Mouse (Mus musculus) neural tube, embryonic 11.5 days (tissue): ENCODE measurements around the gene Acot4. TPM values are rescaled to one million over a fixed set of nuclear protein-coding genes. Genes with fewer than 3 reads are reported as not detected.
"Not testable (repeated sequence)": the region's sequence is repeated elsewhere in the genome, so short reads cannot be mapped to it uniquely, and the experiment has no call there.

Source experiments
- ATAC-seq: fragments of 200-750 bp; cut with Nextera tagmentation; 2 replicates; pipeline ENCODE4 v1.8.0; 2017; ENCODE audit warnings: moderate number of reproducible peaks, mild to moderate bottlenecking, moderate TSS enrichment, moderate library complexity; ENCODE audit not compliant: insufficient read depth, low FRiP score, low TSS enrichment
- DNase-seq: peaks from one replicate; pipeline ENCODE4 v3.0.0-alpha.2; 2015; ENCODE audit warnings: low spot score
- H3K27ac ChIP-seq: fragments of 300-500 bp; sonication (generic); 2 replicates; pipeline ENCODE4 v1.5.1; 2014; ENCODE audit warnings: low read depth, mild to moderate bottlenecking, low read length
- H3K27me3 ChIP-seq: fragments of 300-500 bp; sonication (generic); 2 replicates; pipeline ENCODE4 v1.6.1; 2014; ENCODE audit warnings: mild to moderate bottlenecking, low read length, mixed read lengths; ENCODE audit not compliant: control insufficient read depth, insufficient read depth
- H3K36me3 ChIP-seq: fragments of 300-500 bp; sonication (generic); 2 replicates; pipeline ENCODE4 v1.6.1; 2014; ENCODE audit warnings: mild to moderate bottlenecking, low read length, moderate library complexity, mixed read lengths; ENCODE audit not compliant: control insufficient read depth, insufficient read depth
- H3K4me1 ChIP-seq: fragments of 300-500 bp; sonication (generic); 2 replicates; pipeline ENCODE4 v1.6.1; 2014; ENCODE audit warnings: low read length, mixed read lengths; ENCODE audit not compliant: control insufficient read depth, insufficient read depth
- H3K4me2 ChIP-seq: fragments of 300-500 bp; sonication (generic); 2 replicates; pipeline ENCODE4 v1.6.1; 2014; ENCODE audit warnings: low read depth, mild to moderate bottlenecking, moderate library complexity
- H3K4me3 ChIP-seq: fragments of 300-500 bp; sonication (generic); 2 replicates; pipeline ENCODE4 v1.5.1; 2014; ENCODE audit warnings: low read depth, low read length
- H3K9ac ChIP-seq: fragments of 300-500 bp; sonication (generic); 2 replicates; pipeline ENCODE4 v1.6.1; 2014; ENCODE audit warnings: mild to moderate bottlenecking, low read length
- H3K9me3 ChIP-seq: fragments of 300-500 bp; sonication (generic); 2 replicates; pipeline ENCODE4 v1.6.1; 2016; ENCODE audit warnings: low read length; ENCODE audit not compliant: control insufficient read depth
- WGBS: fragments of 180-500 bp; shearing (Covaris S2); extraction: QIAGEN DNeasy Blood & Tissue Kit; methylation state at CpG from one replicate; pipeline ENCODE4 v1.1.7; 2014; 5-methylcytosine and 5-hydroxymethylcytosine counted together
- polyA plus RNA-seq: library from polyadenylated mRNA; unstranded; fragments of >200 nt; fragmentation: Nextera tagmentation; extraction: Ambion mirVana; gene quantifications from 2 replicates; pipeline ENCODE4 v1.2.1, GENCODE M21; 2014

Gene Acot4
- polyA plus RNA-seq, 1 experiment from 2014 or later, result 0.13 TPM

GRCm38 (mm10) chr12:84008729-84009128 is 29.4 kb upstream of the Acot4 start:
- H3K9ac ChIP-seq, result no peak overlapping the region; the same call in 1 of the 2 replicates

GRCm38 (mm10) chr12:84009171-84009965 is 28.8 kb upstream of the Acot4 start, which contains the start of gene Acot1:
Acot1 (plus strand) TSS chr12:84009490.
- Histone ChIP-seq H3K4me2 (peak within 1 kb of the TSS; percentile 47), H3K4me3 (peak within 1 kb of the TSS; percentile 40), H3K9ac (peak within 1 kb of the TSS; percentile 59), H3K27ac (peak within 1 kb of the TSS; percentile 21; the same call in 1 of the 2 replicates), H3K4me1 (peaks cover 11% of the 10 kb centered on the region; the same call in 1 of the 2 replicates)
- H3K36me3 ChIP-seq, H3K9me3 ChIP-seq, H3K27me3 ChIP-seq: not testable (repeated sequence)
- under 1% methylated on average over 45 of the region's 70 CpGs for WGBS
- ATAC-seq (peak; percentile 95), DNase-seq (peak; percentile 79)

More at GRCm38 (mm10) chr12:84008729-84009128, 29.4 kb upstream of the Acot4 start:
- no peak for ATAC-seq
- DNase-seq, result no peak
- no peaks in the 10 kb centered on the region for H3K9me3 ChIP-seq
- H3K27ac ChIP-seq, result peak overlapping the region; percentile 21; the same call in 1 of the 2 replicates
- peaks cover 11% of the 10 kb centered on the region; the same call in 1 of the 2 replicates for H3K4me1 ChIP-seq
- peak overlapping the region; percentile 47; the same call in 1 of the 2 replicates for H3K4me2 ChIP-seq
- H3K36me3 ChIP-seq, result no peaks in the 10 kb centered on the region
- H3K27me3 ChIP-seq, result no peaks in the 10 kb centered on the region
- H3K4me3 ChIP-seq, result no peak overlapping the region
- 63% methylated on average over 8 of the region's 8 CpGs for WGBS

DNA sequence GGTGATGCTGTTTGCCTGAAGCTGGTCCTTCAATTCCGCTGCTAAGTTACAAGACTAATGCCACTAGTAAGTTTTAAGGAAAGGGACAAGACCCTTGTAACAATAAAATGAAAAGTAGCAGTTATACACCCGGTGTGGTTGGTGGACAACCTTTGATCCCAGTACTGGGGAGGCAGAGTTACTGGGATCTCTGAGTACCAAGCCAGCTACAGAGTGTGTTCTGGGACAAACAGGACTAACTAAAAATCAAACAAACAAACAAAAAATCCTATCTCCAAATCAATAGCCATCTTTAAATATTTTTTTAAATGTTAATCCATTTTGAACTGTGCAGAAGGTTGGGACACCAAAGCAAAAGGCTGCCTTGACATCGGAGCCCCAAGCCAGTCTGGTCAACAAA is 28.0 kb upstream of the Acot4 start:
- H3K9me3 ChIP-seq, result no peaks in the 10 kb centered on the region
- no peak for ATAC-seq
- H3K4me3 ChIP-seq, result peak overlapping the region; percentile 40

GRCm38 (mm10) chr12:84011251-84012040 is 26.7 kb upstream of the Acot4 start:
- H3K4me3 ChIP-seq, result no peak overlapping the region
- peaks cover 11% of the 10 kb centered on the region; the same call in 1 of the 2 replicates for H3K4me1 ChIP-seq
- ATAC-seq, result peak; percentile 64; the same call in 1 of the 2 replicates
- peak overlapping the region; percentile 47 for H3K4me2 ChIP-seq
- peak; percentile 64 for DNase-seq
- no peaks in the 10 kb centered on the region for H3K36me3 ChIP-seq
- H3K9me3 ChIP-seq, result no peaks in the 10 kb centered on the region
- no peaks in the 10 kb centered on the region for H3K27me3 ChIP-seq
- no peak overlapping the region for H3K27ac ChIP-seq
- H3K9ac ChIP-seq, result no peak overlapping the region
- 43% methylated on average over 12 of the region's 12 CpGs for WGBS

More for the DNA sequence above, 28.0 kb upstream of the Acot4 start:
- H3K9ac ChIP-seq, result no peak overlapping the region
- WGBS, result 81% methylated on average over 3 of the region's 3 CpGs
- H3K27ac ChIP-seq, result no peak overlapping the region
- H3K4me2 ChIP-seq, result peak overlapping the region; percentile 47
- H3K36me3 ChIP-seq, result no peaks in the 10 kb centered on the region
- H3K4me1 ChIP-seq, result peaks cover 11% of the 10 kb centered on the region; the same call in 1 of the 2 replicates
- no peaks in the 10 kb centered on the region for H3K27me3 ChIP-seq
- no peak for DNase-seq

- ATAC-seq (no peak), DNase-seq (no peak)
- Histone ChIP-seq H3K4me3 (no peak overlapping the region), H3K27ac (no peak overlapping the region), H3K9me3 (no peaks in the 10 kb centered on the region), H3K4me1 (peaks cover 11% of the 10 kb centered on the region; the same call in 1 of the 2 replicates), H3K4me2 (no peak overlapping the region), H3K36me3 (no peaks in the 10 kb centered on the region), H3K27me3 (no peaks in the 10 kb centered on the region), H3K9ac (no peak overlapping the region)
- WGBS, result 80% methylated on average over 6 of the region's 6 CpGs
These were observed 25.0 kb upstream of the Acot4 start for GRCm38 (mm10) chr12:84013130-84013529.

GRCm38 (mm10) chr12:84013701-84014100 is 24.5 kb upstream of the Acot4 start:
- no peak overlapping the region for H3K4me2 ChIP-seq
- H3K27me3 ChIP-seq, result no peaks in the 10 kb centered on the region
- ATAC-seq (no peak), DNase-seq (no peak)
- H3K9ac ChIP-seq, result no peak overlapping the region
- no peak overlapping the region for H3K4me3 ChIP-seq
- H3K27ac ChIP-seq, result no peak overlapping the region
- peaks cover 11% of the 10 kb centered on the region; the same call in 1 of the 2 replicates for H3K4me1 ChIP-seq
- WGBS, result 94% methylated on average over 7 of the region's 7 CpGs
- no peaks in the 10 kb centered on the region for H3K36me3 ChIP-seq
- H3K9me3 ChIP-seq, result no peaks in the 10 kb centered on the region

DNA sequence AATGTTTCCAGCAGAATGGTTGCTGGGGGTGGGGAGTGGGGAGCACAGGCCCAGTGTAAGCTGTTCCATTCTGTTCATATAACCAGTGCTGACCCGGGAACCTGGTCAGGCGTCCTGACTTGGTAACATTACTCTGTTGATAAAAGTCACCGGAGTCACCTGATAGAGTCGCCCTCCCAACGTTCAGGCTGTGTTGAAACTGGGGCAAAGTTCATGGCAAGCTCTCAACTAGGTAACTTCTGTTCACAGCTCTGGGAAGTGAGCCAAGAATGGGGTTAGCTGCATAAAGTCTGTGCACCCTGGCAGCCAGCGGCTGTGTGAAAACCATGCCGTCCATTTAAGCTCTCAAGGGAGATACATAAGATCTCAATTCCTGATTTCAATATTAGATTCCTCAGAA is 17.7 kb upstream of the Acot4 start:
- not testable (repeated sequence) for H3K4me1 ChIP-seq, H3K9me3 ChIP-seq, DNase-seq, H3K4me2 ChIP-seq, H3K9ac ChIP-seq, H3K27ac ChIP-seq, H3K27me3 ChIP-seq, H3K36me3 ChIP-seq, H3K4me3 ChIP-seq, ATAC-seq
- WGBS, result 86% methylated on average over 7 of the region's 7 CpGs

- ATAC-seq, H3K9me3 ChIP-seq, H3K4me2 ChIP-seq, H3K9ac ChIP-seq, H3K4me3 ChIP-seq, H3K4me1 ChIP-seq, H3K27ac ChIP-seq, H3K36me3 ChIP-seq, DNase-seq, H3K27me3 ChIP-seq: not testable (repeated sequence)
- 96% methylated on average over 4 of the region's 4 CpGs for WGBS
These were observed 15.9 kb upstream of the Acot4 start for GRCm38 (mm10) chr12:84022266-84022665.
